Mouse (Mus musculus) ES-Bruce4 (cell line): Measurements from ENCODE around the gene Adamts12. TPM values are rescaled to one million over a fixed set of nuclear protein-coding genes. Genes with fewer than 3 reads are reported as not detected.

Experiments
- H3K27ac ChIP-seq: 2 replicates; pipeline ENCODE4 v1.5.1; 2012; ENCODE audit warnings: low read length, inconsistent platforms; ENCODE audit not compliant: insufficient read depth
- H3K27me3 ChIP-seq: 2 replicates; pipeline ENCODE4 v1.6.1; 2012; ENCODE audit warnings: mild to moderate bottlenecking, low read length, inconsistent platforms; ENCODE audit not compliant: control insufficient read depth, poor library complexity, insufficient read depth, severe bottlenecking
- H3K36me3 ChIP-seq: 2 replicates; pipeline ENCODE4 v1.6.1; 2012; ENCODE audit warnings: inconsistent platforms, mild to moderate bottlenecking, low read length, moderate library complexity; ENCODE audit not compliant: control insufficient read depth, poor library complexity, insufficient read depth, severe bottlenecking
- H3K4me1 ChIP-seq: one replicate; pipeline ENCODE4 v1.8.1; 2011; ENCODE audit warnings: low read length; ENCODE audit not compliant: control insufficient read depth, insufficient read depth
- H3K4me3 ChIP-seq: 2 replicates; pipeline ENCODE4 v1.5.1; 2011; ENCODE audit warnings: low read depth, mild to moderate bottlenecking, low read length
- H3K9ac ChIP-seq: 2 replicates; pipeline ENCODE4 v1.6.1; 2012; ENCODE audit warnings: low read depth, mild to moderate bottlenecking, inconsistent platforms; ENCODE audit not compliant: poor library complexity, severe bottlenecking
- H3K9me3 ChIP-seq: replicated peaks from 2 replicates; pipeline ENCODE4 v1.6.1; 2012; ENCODE audit warnings: mild to moderate bottlenecking, low read length, inconsistent platforms; ENCODE audit not compliant: control insufficient read depth, poor library complexity, insufficient read depth, severe bottlenecking
- CTCF ChIP-seq: IDR thresholded peaks from one replicate; pipeline ENCODE4 v1.8.1; 2011; ENCODE audit warnings: low read depth, low read length
- EP300 ChIP-seq: IDR thresholded peaks from 2 replicates; pipeline ENCODE4 v1.6.1; 2011; ENCODE audit warnings: low read depth, low read length; ENCODE audit not compliant: insufficient read depth
- POLR2A ChIP-seq: IDR thresholded peaks from one replicate; pipeline ENCODE4 v1.8.1; 2011; ENCODE audit warnings: low read length; ENCODE audit not compliant: insufficient read depth
- polyA plus RNA-seq: library from polyadenylated mRNA; stranded (reverse); fragments of >200 nt; gene quantifications from 2 replicates; pipeline ENCODE4 v1.2.4, GENCODE M21; 2011; ENCODE audit warnings: low read depth; ENCODE audit not compliant: missing spikeins, insufficient read depth, insufficient read length

Adamts12 gene
- polyA plus RNA-seq, 1 experiment = 1.0 TPM

GRCm38 (mm10) chr15:11379431-11380086, 315.0 kb downstream of the Adamts12 start:
- TF ChIP-seq POLR2A = no peak
- TF ChIP-seq CTCF = no peak
- TF ChIP-seq EP300 = no peak
- no peaks in the 10 kb centered on the region for H3K4me1 ChIP-seq
- H3K4me3 ChIP-seq = no peak overlapping the region
- H3K27ac ChIP-seq = no peak overlapping the region
- no peaks in the 10 kb centered on the region for H3K27me3 ChIP-seq
- no peak overlapping the region for H3K9ac ChIP-seq
- H3K36me3 ChIP-seq = peaks cover 12% of the 10 kb centered on the region
- no peaks in the 10 kb centered on the region for H3K9me3 ChIP-seq

- peaks cover 4% of the 10 kb centered on the region; the same call in 1 of the 2 replicates for H3K9me3 ChIP-seq
- H3K4me3 ChIP-seq = no peak overlapping the region
- no peaks in the 10 kb centered on the region for H3K4me1 ChIP-seq
- no peak for TF ChIP-seq EP300
- TF ChIP-seq CTCF = no peak
- TF ChIP-seq POLR2A = no peak
- H3K36me3 ChIP-seq = peaks cover 17% of the 10 kb centered on the region
- no peaks in the 10 kb centered on the region for H3K27me3 ChIP-seq
- H3K27ac ChIP-seq = no peak overlapping the region
- H3K9ac ChIP-seq = no peak overlapping the region
Measured at GRCm38 (mm10) chr15:11380087-11380530, 315.5 kb downstream of the Adamts12 start.

DNA sequence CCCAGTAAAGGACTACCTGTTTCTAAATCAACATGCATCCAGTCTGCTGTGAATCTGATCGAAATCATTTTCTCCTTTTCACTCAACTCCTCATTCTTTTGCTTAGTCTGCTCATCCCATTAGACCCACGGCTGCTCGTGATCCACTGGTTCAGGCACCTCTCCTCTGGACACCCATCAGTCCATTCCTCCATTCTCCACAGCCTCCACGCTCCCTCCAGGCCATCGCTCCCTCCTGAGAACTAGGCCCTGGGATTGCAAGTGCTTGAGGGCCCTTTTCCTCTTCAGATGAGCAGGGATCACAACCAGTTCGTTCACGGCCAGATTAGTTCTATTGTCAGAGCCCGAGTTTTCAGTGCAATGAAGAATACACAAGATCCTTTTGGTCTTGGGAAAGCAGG, 316.0 kb downstream of the Adamts12 start:
- Histone ChIP-seq H3K9me3 (peaks cover 8% of the 10 kb centered on the region), H3K36me3 (peaks cover 22% of the 10 kb centered on the region), H3K27ac (no peak overlapping the region), H3K4me1 (no peaks in the 10 kb centered on the region), H3K27me3 (no peaks in the 10 kb centered on the region), H3K9ac (no peak overlapping the region), H3K4me3 (no peak overlapping the region)
- TF ChIP-seq EP300 (no peak), POLR2A (no peak), CTCF (no peak)

GRCm38 (mm10) chr15:11382585-11382984, 318.0 kb downstream of the Adamts12 start:
- peaks cover 8% of the 10 kb centered on the region for H3K9me3 ChIP-seq
- peaks cover 42% of the 10 kb centered on the region for H3K36me3 ChIP-seq
- H3K27ac ChIP-seq = no peak overlapping the region
- no peaks in the 10 kb centered on the region for H3K27me3 ChIP-seq
- TF ChIP-seq POLR2A (no peak), CTCF (no peak), EP300 (no peak)
- H3K4me1 ChIP-seq = no peaks in the 10 kb centered on the region
- no peak overlapping the region for H3K4me3 ChIP-seq
- H3K9ac ChIP-seq = no peak overlapping the region

- Histone ChIP-seq H3K4me1 (no peaks in the 10 kb centered on the region), H3K36me3 (peaks cover 54% of the 10 kb centered on the region), H3K9ac (no peak overlapping the region), H3K4me3 (no peak overlapping the region), H3K27me3 (no peaks in the 10 kb centered on the region), H3K27ac (no peak overlapping the region), H3K9me3 (peaks cover 8% of the 10 kb centered on the region)
- no peak for TF ChIP-seq EP300
- TF ChIP-seq CTCF = no peak
- no peak for TF ChIP-seq POLR2A
Measured at GRCm38 (mm10) chr15:11383796-11384195, 319.2 kb downstream of the Adamts12 start.

GRCm38 (mm10) chr15:11392903-11393302, 328.3 kb downstream of the Adamts12 start:
- Histone ChIP-seq H3K27me3 (no peaks in the 10 kb centered on the region), H3K9me3 (no peaks in the 10 kb centered on the region), H3K36me3 (peaks cover 87% of the 10 kb centered on the region), H3K9ac (no peak overlapping the region), H3K4me3 (no peak overlapping the region), H3K4me1 (no peaks in the 10 kb centered on the region), H3K27ac (no peak overlapping the region)
- TF ChIP-seq POLR2A = no peak
- TF ChIP-seq CTCF = no peak
- TF ChIP-seq EP300 = no peak
